Mouse (Mus musculus) thymus, adult 2 months (tissue): ENCODE data around the gene Prkag2. TPM values are rescaled to one million over a fixed set of nuclear protein-coding genes. Genes with fewer than 3 reads are reported as not detected.

Experiments used
- DNase-seq: peaks from one replicate; pipeline ENCODE4 v3.0.0; 2021
- H3K27ac ChIP-seq: fragments of 200-500 bp; 2 replicates; pipeline ENCODE4 v1.5.1; 2012; ENCODE audit warnings: low read length, control low read depth; ENCODE audit not compliant: control insufficient read depth, insufficient read depth
- H3K27me3 ChIP-seq: fragments of 200-500 bp; 2 replicates; pipeline ENCODE4 v1.6.1; 2012; ENCODE audit warnings: mild to moderate bottlenecking, low read length, moderate library complexity, mixed read lengths; ENCODE audit not compliant: control insufficient read depth, insufficient read depth
- H3K36me3 ChIP-seq: fragments of 200-500 bp; 2 replicates; pipeline ENCODE4 v1.6.1; 2012; ENCODE audit warnings: mild to moderate bottlenecking, low read length, moderate library complexity; ENCODE audit not compliant: control insufficient read depth, insufficient read depth
- H3K4me1 ChIP-seq: fragments of 200-500 bp; replicated peaks from 2 replicates; pipeline ENCODE4 v1.6.1; 2012; ENCODE audit warnings: low read length; ENCODE audit not compliant: control insufficient read depth, insufficient read depth
- H3K4me3 ChIP-seq: fragments of 200-500 bp; 2 replicates; pipeline ENCODE4 v1.5.1; 2012; ENCODE audit warnings: mild to moderate bottlenecking, low read length, control low read depth, moderate library complexity; ENCODE audit not compliant: control insufficient read depth, insufficient read depth
- CTCF ChIP-seq: fragments of 200-500 bp; IDR thresholded peaks from 2 replicates; pipeline ENCODE4 v1.5.1; 2012; ENCODE audit warnings: mild to moderate bottlenecking, control low read depth, low read length, moderate library complexity, borderline replicate concordance; ENCODE audit not compliant: control insufficient read depth, poor library complexity, insufficient read depth; ENCODE audit errors: extremely low read depth
- POLR2A ChIP-seq: fragments of 200-500 bp; IDR thresholded peaks from 2 replicates; pipeline ENCODE4 v1.6.1; 2012; ENCODE audit warnings: mild to moderate bottlenecking, low read length, control low read depth, moderate library complexity; ENCODE audit not compliant: control insufficient read depth, poor library complexity, insufficient read depth; ENCODE audit errors: extremely low read depth
- WGBS: fragments of 180-500 bp; shearing (Covaris S2); methylation state at CpG from one replicate; pipeline ENCODE4 v1.1.7; 2018; 5-methylcytosine and 5-hydroxymethylcytosine counted together
- polyA plus RNA-seq: library from polyadenylated mRNA; depleted of rRNA; stranded (reverse); fragments of >200 nt; gene quantifications from 2 replicates; pipeline ENCODE4 v1.2.3, GENCODE M21; 2012; rRNA removed

Prkag2 gene
- 21.4 and 23.5 TPM in 2 replicates for polyA plus RNA-seq

DNA sequence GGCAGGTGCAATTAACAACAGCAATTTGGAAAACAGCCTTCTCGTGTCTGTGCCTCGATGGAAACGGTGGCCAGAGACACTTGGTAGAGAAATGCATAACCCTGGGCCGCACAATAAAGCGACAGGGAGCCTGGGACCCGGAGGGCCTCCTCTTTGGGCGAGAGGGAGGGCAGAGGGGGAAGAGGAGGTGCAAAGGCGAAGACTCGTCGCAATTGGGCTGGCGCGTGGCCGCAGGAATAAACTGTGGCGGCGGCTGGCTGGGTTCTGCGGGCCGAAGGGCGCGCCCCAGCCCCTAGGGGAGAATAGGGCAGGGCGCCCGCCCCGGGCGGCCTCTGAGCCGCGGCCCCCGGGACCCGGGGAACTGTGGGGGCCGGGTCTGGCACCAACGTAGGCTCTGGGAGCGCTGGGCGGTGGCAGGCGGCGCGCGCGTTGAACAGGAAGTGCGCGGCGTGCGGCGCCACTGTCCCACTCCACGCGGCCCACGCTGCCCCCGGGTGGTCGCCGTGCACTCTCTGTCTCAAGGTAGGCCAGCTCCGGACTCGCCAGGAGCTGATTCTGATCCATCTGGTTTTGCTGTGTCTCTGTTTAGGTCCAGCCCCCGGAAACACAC lies at the start of gene Prkag2:
Gene Prkag2 (minus strand): TSS at position 127 of the 610 bp plus-strand sequence.
- Histone ChIP-seq H3K4me1 (peaks cover 20% of the 10 kb centered on the region), H3K27me3 (no peaks in the 10 kb centered on the region), H3K36me3 (no peaks in the 10 kb centered on the region), H3K4me3 (peak within 1 kb of the TSS; percentile 56), H3K27ac (no peak within 1 kb of the TSS)
- under 1% methylated on average over 50 of the region's 50 CpGs for WGBS
- peak; percentile 60 for DNase-seq
- TF ChIP-seq CTCF (no peak), POLR2A (no peak)

DNA sequence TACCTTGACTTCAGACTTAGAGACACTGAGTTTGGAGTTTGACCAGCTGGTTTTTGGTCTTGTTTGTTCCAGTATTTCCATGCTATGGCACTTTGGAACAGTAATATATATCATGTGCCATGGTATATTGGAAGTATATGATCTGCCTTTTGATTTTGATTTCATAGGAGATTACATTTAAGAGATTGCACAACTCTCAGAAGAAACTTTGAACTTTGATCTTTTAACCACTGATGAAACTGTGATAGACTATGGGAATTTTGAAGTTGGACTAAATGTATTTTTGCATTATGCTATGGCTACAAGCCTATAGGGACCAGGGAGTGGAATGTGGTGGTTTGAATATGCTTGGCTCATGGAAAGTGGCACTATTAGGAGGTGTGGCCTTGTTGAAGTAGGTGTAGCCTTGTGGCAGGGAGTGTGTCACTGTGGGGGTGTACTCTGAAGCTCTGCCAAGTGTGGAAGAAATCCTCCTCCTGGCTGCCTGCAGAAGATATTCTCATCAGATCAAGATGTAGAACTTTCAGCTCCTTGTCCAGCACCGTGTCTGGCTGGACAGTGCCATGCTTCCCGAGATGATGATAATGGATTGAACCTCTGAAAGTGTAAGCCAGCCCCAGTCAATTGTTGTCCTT lies 49.0 kb upstream of the Prkag2 start:
- WGBS, result 77% methylated on average over 2 of the region's 2 CpGs
- no peak overlapping the region for H3K4me3 ChIP-seq
- TF ChIP-seq CTCF (no peak), POLR2A (no peak)
- DNase-seq, result no peak
- H3K27ac ChIP-seq, result no peak overlapping the region
- no peaks in the 10 kb centered on the region for H3K27me3 ChIP-seq
- no peaks in the 10 kb centered on the region for H3K36me3 ChIP-seq
- H3K4me1 ChIP-seq, result no peaks in the 10 kb centered on the region

DNA sequence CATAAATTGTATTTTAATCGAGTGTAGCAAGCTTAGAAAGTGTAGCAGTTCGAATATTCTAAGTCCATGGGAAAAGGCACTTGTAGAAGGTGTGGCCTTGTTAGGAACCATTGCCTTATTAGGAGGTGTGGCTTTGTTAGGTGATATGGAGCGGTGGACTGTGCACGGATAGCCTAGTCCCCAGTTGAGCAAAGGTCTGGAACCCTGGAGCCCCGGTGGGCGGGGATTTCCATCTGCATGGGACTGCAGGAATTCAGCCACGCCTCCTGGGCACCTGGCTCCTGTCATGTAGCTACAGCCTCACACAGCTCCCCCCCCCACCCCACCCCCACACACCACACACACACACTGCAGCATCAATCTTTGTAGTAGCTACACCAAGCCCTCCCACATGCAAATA lies 46.3 kb upstream of the Prkag2 start:
- TF ChIP-seq POLR2A, result no peak
- DNase-seq, result no peak
- WGBS, result 90% methylated on average over 7 of the region's 7 CpGs
- no peak overlapping the region for H3K27ac ChIP-seq
- no peaks in the 10 kb centered on the region for H3K4me1 ChIP-seq
- H3K27me3 ChIP-seq, result no peaks in the 10 kb centered on the region
- no peaks in the 10 kb centered on the region for H3K36me3 ChIP-seq
- no peak overlapping the region for H3K4me3 ChIP-seq

DNA sequence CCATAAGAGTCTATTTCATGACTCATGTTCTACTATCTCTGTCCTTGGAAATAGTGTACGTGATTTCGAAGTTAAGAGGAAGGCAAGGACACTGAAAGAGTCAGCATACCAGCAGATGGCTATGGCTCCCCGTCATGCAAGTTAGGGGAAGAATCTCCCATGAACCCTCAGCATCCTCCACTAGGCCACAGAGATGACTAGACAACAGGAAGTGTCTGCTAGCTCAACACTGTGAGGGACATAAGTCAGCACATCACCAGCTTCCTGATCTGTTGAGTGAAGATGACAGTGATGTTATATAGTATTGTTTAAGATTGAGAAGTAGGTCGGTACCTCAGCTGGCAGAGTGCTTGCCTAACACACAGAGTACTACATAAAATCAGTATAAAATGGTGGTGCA lies 27.4 kb upstream of the Prkag2 start:
- no peaks in the 10 kb centered on the region for H3K4me1 ChIP-seq
- no peak overlapping the region for H3K4me3 ChIP-seq
- H3K27me3 ChIP-seq, result no peaks in the 10 kb centered on the region
- H3K27ac ChIP-seq, result no peak overlapping the region
- H3K36me3 ChIP-seq, result no peaks in the 10 kb centered on the region
- TF ChIP-seq POLR2A (no peak), CTCF (no peak)
- DNase-seq, result no peak
- 64% methylated on average over 4 of the region's 4 CpGs for WGBS

DNA sequence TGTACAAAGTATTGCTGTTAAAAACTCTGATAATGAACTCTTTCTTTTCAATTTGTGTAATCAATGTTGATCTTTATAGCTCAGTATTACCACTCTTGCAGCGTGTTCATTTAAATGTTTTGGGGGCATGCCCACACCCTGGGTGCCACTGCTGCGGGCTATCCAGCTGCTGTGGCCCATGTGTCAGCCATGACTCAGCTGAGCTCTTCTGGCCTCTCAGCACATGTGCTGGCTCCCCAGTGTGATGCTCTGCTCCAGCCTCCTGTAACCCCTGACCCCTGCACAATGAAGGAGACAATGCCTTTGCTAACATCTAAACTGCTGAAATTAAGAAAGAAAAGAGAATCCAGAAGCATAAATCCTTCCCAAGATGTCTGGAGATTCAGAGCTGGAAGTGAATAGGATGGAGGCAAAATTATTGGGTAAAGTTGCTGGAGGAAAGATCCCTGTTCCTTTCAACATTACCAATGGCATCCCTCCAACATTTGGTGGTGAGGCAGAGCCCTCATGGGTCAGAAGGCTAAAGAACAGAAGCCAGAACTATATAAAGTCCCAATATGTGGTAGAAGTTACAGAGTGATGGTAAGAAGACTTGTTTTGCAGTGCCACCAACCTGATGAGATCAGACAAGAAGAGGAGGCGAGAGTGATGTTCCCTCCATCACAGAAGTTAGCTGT lies 25.6 kb upstream of the Prkag2 start:
- Histone ChIP-seq H3K4me1 (no peaks in the 10 kb centered on the region), H3K27me3 (no peaks in the 10 kb centered on the region), H3K27ac (no peak overlapping the region), H3K36me3 (no peaks in the 10 kb centered on the region), H3K4me3 (no peak overlapping the region)
- TF ChIP-seq CTCF (no peak), POLR2A (no peak)
- WGBS, result 93% methylated on average over 3 of the region's 3 CpGs
- no peak for DNase-seq

DNA sequence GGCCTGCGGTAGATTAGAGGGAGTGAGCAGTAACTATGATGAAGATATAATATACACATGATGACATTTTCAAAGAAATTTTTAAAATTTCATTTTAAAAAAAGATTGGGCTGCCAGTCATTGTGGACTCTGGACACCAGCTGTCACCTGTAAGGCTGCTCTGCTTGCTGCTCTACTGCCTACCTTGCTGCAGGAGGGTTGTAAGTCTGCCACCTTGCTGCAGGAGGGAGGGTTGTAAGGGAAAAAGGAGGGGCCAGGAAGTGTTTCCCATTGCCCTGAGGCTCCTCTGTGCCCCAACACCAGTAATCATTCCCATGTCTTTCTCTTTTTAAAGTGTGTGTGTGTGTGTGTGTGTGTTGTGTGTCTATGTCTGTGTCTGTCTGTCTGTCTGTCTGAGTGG lies 22.1 kb upstream of the Prkag2 start:
- H3K27ac ChIP-seq, result no peak overlapping the region
- no peak for DNase-seq
- no peaks in the 10 kb centered on the region for H3K27me3 ChIP-seq
- H3K4me3 ChIP-seq, result no peak overlapping the region
- no peaks in the 10 kb centered on the region for H3K36me3 ChIP-seq
- TF ChIP-seq CTCF (no peak), POLR2A (no peak)
- 94% methylated on average over 1 of the region's 1 CpGs for WGBS
- H3K4me1 ChIP-seq, result no peaks in the 10 kb centered on the region

DNA sequence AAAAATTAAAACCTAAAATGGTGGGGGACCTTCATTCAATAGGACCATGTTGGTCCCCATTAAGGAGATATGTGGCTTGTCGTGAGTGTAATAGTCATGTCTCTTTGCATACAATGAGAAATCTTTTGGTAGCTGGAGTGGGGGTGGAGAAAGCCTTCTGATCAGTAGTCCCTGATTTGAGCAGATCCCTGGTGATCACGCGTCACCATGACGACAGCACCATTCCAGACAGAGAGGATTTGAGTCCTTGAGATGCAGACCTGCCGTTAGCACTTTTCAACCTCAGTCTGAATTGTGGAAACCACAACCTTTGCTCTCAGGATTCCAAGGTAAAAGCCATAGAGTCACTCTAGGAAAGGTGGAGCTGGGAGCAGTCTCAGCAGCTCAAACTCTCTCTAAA lies 18.7 kb upstream of the Prkag2 start:
- Histone ChIP-seq H3K27ac (no peak overlapping the region), H3K27me3 (no peaks in the 10 kb centered on the region), H3K4me3 (no peak overlapping the region), H3K4me1 (peaks cover 8% of the 10 kb centered on the region), H3K36me3 (no peaks in the 10 kb centered on the region)
- DNase-seq, result no peak
- WGBS, result 92% methylated on average over 5 of the region's 5 CpGs
- no peak for TF ChIP-seq CTCF
- no peak for TF ChIP-seq POLR2A
